In the genomic region with DNA sequence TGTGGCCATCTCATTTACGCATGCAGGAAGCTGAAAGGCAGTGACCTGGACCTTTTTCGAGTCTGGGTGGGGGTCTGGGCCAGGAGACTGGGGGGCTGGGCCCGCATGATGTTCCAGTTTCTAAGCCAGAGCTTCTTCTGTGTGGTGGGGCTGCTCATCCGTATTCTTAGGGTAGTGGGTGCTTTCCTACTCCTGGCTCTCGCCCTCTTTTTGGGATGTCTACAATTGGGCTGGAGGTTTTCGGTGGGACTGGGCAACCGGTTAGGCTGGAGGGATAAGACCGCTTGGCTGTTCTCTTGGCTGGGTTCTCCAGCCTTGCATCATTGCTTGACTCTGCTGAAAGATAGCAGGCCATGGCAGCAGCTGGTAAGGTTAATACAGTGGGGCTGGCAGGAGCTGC, we compare ENCODE assay signal across 10 mouse cellular contexts. TPM values are rescaled to one million over a fixed set of nuclear protein-coding genes. Genes with fewer than 3 reads are reported as not detected.
DNase-seq lines count a peak whose midpoint lies in the region; ATAC-seq and TF ChIP-seq lines count a peak whose summit lies in the region.
"Had no signal": no experiment of that assay in that cellular context is flagged by ENCODE, and none has a peak within 500 bp of the region (broad histone marks: within the 10 kb centered on the region; RNA-seq: fewer than 3 reads in every experiment).

No protein-coding gene starts in this region.

- H3K4me3 ChIP-seq in gastrocnemius, adult 2 months, result peak overlapping the region; percentile 92
- peak overlapping the region; percentile 71 to 89 (median 72) for H3K4me3 ChIP-seq in CH12.LX (replicated peaks in 1 of 3; ENCODE audit: low read depth in 2 of 3, low read length in 2 of 3, poor library complexity in 1 of 3)
- H3K4me3 ChIP-seq in heart, postnatal 0 days (ENCODE audit: low read depth, low read length), result peak overlapping the region; percentile 73
- H3K4me3 ChIP-seq in liver, postnatal 0 days (ENCODE audit: low read depth, low read length), result peak overlapping the region; percentile 95

- WGBS in heart, postnatal 0 days, result 78% methylated on average over 8 of the region's 8 CpGs
- WGBS in liver, postnatal 0 days (ENCODE audit: insufficient replicate concordance), result 84% methylated on average over 8 of the region's 8 CpGs

- H3K4me2 ChIP-seq in CH12.LX (ENCODE audit: insufficient read depth, low read depth, poor library complexity, severe bottlenecking), result peak overlapping the region; percentile 88
- H3K4me2 ChIP-seq in heart, postnatal 0 days (ENCODE audit: low read depth, low read length), result peak overlapping the region; percentile 80
- H3K4me2 ChIP-seq in liver, postnatal 0 days (ENCODE audit: low read depth, low read length), result peak overlapping the region; percentile 100

- no peaks in the 10 kb centered on the region for H3K27me3 ChIP-seq in CH12.LX (replicated peaks)
- no peaks in the 10 kb centered on the region for H3K27me3 ChIP-seq in heart, postnatal 0 days (ENCODE audit: control insufficient read depth, insufficient read depth, low read length)
- no peaks in the 10 kb centered on the region for H3K27me3 ChIP-seq in liver, postnatal 0 days (ENCODE audit: insufficient read depth, low read length)

- no peak for DNase-seq in gastrocnemius, adult 2 months
- DNase-seq in gastrocnemius, postnatal 14 days, result no peak
- no peak for DNase-seq in CH12.LX (ENCODE audit: extremely low read depth)
- no peak for DNase-seq in heart, postnatal 0 days (ENCODE audit: low spot score)
- no peak for DNase-seq in liver, postnatal 0 days
- no peak for DNase-seq in spleen, postnatal 4 days (ENCODE audit: low spot score in 2 of 2)
- no peak for DNase-seq in ovary, adult 18-20 months (ENCODE audit: low spot score)
- DNase-seq in cerebellum, postnatal 10 days, result no peak
- DNase-seq: kidney, adult 8-10 months; right cerebral cortex, postnatal 25 days had no signal

- ATAC-seq in heart, postnatal 0 days (ENCODE audit: insufficient read depth, low read depth), result no peak
- ATAC-seq in liver, postnatal 0 days, result no peak

- no peak for TF ChIP-seq POLR2A in CH12.LX (IDR thresholded peaks at IDR 0.05; ENCODE audit: low read depth, low read length)

- TF ChIP-seq RAD21 in CH12.LX (IDR thresholded peaks at IDR 0.05; ENCODE audit: low read depth, low read length), result no peak

- peak overlapping the region; percentile 94; the same call in 1 of the 2 replicates for H3K27ac ChIP-seq in gastrocnemius, adult 2 months
- no peak overlapping the region; the same call in 1 of the 2 replicates for H3K27ac ChIP-seq in CH12.LX (ENCODE audit: insufficient read depth, low read depth)
- H3K27ac ChIP-seq in heart, postnatal 0 days (ENCODE audit: low read depth), result no peak overlapping the region
- H3K27ac ChIP-seq in liver, postnatal 0 days (ENCODE audit: low read depth), result no peak overlapping the region

- no peak for TF ChIP-seq CTCF in gastrocnemius, adult 2 months (IDR thresholded peaks at IDR 0.05)
- TF ChIP-seq CTCF in CH12.LX (conservative IDR thresholded peaks at IDR 0.05 in 1 of 2, IDR thresholded peaks at IDR 0.05 in 1 of 2; ENCODE audit: low read depth in 2 of 2, low read length in 2 of 2), result no peak
- no peak for TF ChIP-seq CTCF in heart, postnatal 0 days (IDR thresholded peaks at IDR 0.05; ENCODE audit: low read depth)
- TF ChIP-seq CTCF in liver, postnatal 0 days (IDR thresholded peaks at IDR 0.05; ENCODE audit: low read depth), result no peak

- peak overlapping the region; percentile 64 for H3K9ac ChIP-seq in CH12.LX (ENCODE audit: insufficient read depth, low read depth)
- peak overlapping the region; percentile 66; the same call in 1 of the 2 replicates for H3K9ac ChIP-seq in heart, postnatal 0 days (replicated peaks; ENCODE audit: low read depth, low read length)
- H3K9ac ChIP-seq in liver, postnatal 0 days (replicated peaks), result no peak overlapping the region; the same call in 1 of the 2 replicates

- intact Hi-C loops in gastrocnemius, adult 2 months (cut with DNase I), result loop anchor here (10.0 kb wide), 1 partner anchor 182 kb away; a partner anchor contains a TSS
- intact Hi-C loops in gastrocnemius, postnatal 14 days (cut with DNase I; ENCODE audit: low total_unique reads), result loop anchor here (10.0 kb wide), 1 partner anchor 62 kb away; a partner anchor contains a TSS

- no peaks in the 10 kb centered on the region for H3K9me3 ChIP-seq in CH12.LX (replicated peaks; ENCODE audit: low read length)
- no peaks in the 10 kb centered on the region for H3K9me3 ChIP-seq in heart, postnatal 0 days (replicated peaks; ENCODE audit: control insufficient read depth, low read length)
- no peaks in the 10 kb centered on the region for H3K9me3 ChIP-seq in liver, postnatal 0 days (ENCODE audit: low read length)

- peaks cover 12 to 26% of the 10 kb centered on the region in 2 experiments for H3K36me3 ChIP-seq in CH12.LX (replicated peaks in 1 of 2; ENCODE audit: control insufficient read depth in 1 of 2, insufficient read depth in 1 of 2, low read length in 1 of 2)
- H3K36me3 ChIP-seq in heart, postnatal 0 days (replicated peaks; ENCODE audit: control insufficient read depth, insufficient read depth, low read length), result peaks cover 11% of the 10 kb centered on the region
- peaks cover 11% of the 10 kb centered on the region for H3K36me3 ChIP-seq in liver, postnatal 0 days (replicated peaks; ENCODE audit: insufficient read depth, low read length)

- in situ Hi-C loops in CH12.LX (cut with MboI; ENCODE audit: low pct_ligation_motif_present, low pct_unique_long_range_greater_than_20kb, low sequenced_read_pairs), result no loop called here

- H3K4me1 ChIP-seq in CH12.LX (ENCODE audit: control insufficient read depth in 1 of 2, insufficient read depth in 2 of 2), result peaks cover 13 to 35% of the 10 kb centered on the region in 2 experiments
- peaks cover 39% of the 10 kb centered on the region for H3K4me1 ChIP-seq in heart, postnatal 0 days (ENCODE audit: control insufficient read depth, insufficient read depth)
- peaks cover 31% of the 10 kb centered on the region for H3K4me1 ChIP-seq in liver, postnatal 0 days (ENCODE audit: insufficient read depth)

- peaks cover 36% of the 10 kb centered on the region for H3K79me2 ChIP-seq in CH12.LX (replicated peaks; ENCODE audit: control insufficient read depth, extremely low read depth, insufficient read depth, poor library complexity, severe bottlenecking)

- dilution Hi-C loops in CH12.LX (cut with MboI; ENCODE audit: extremely low pct_ligation_motif_present, extremely low pct_unique_long_range_greater_than_20kb, low sequenced_read_pairs), result no loop called here

- TF ChIP-seq EP300 in CH12.LX (IDR thresholded peaks at IDR 0.05; ENCODE audit: low read length), result no peak
- TF ChIP-seq EP300 in heart, postnatal 0 days (IDR thresholded peaks at IDR 0.05; ENCODE audit: low read depth), result no peak
- no peak for TF ChIP-seq EP300 in liver, postnatal 0 days (IDR thresholded peaks at IDR 0.05; ENCODE audit: low read depth)

TF ChIP-seq in CH12.LX, 34 proteins besides CTCF, POLR2A, EP300 and RAD21 (continues in another document):
- TF ChIP-seq ZNF384 (IDR thresholded peaks at IDR 0.05; ENCODE audit: low read depth, low read length) (no peak), PAX5 (IDR thresholded peaks at IDR 0.05; ENCODE audit: low read length) (no peak)

RNA-seq across cellular contexts. Expression of a gene that starts 2.8 kb away (rescaled TPM):
- 1 to 10 TPM; 2.2 to 3.6 TPM for total RNA-seq in gastrocnemius, adult 2 months (2021)
- 1 to 10 TPM; 6.4 to 7.4 TPM for total RNA-seq in gastrocnemius, postnatal 14 days (2021)
- total RNA-seq in CH12.LX (2012; rRNA removed) (1.2 and 2.0 TPM in 2 replicates), CH12.LX (2014; rRNA removed) (2.0 and 2.6 TPM in 2 replicates)
- polyA plus RNA-seq in CH12.LX (2012; ENCODE audit: insufficient read length, low read depth), result 4.5 and 4.7 TPM in 2 replicates
- total RNA-seq in heart, postnatal 0 days (2014; rRNA removed; ENCODE audit: low replicate concordance), result 17.9 and 24.4 TPM in 2 replicates
- polyA plus RNA-seq in heart, postnatal 0 days (2015; fragmentation: Nextera tagmentation; extraction: Ambion mirVana), result 11.1 and 11.6 TPM in 2 replicates
- 2.3 and 2.5 TPM in 2 replicates for polyA plus RNA-seq in liver, postnatal 0 days (2015; fragmentation: Nextera tagmentation; extraction: Ambion mirVana)

RNA-seq across cellular contexts. Expression of a gene that starts 3.2 kb away (rescaled TPM):
- 10 to 100 TPM; 20.1 to 26.2 TPM for total RNA-seq in gastrocnemius, adult 2 months (2021)
- 10 to 100 TPM; 23.3 to 24.5 TPM for total RNA-seq in gastrocnemius, postnatal 14 days (2021)
- total RNA-seq in CH12.LX (2012; rRNA removed) (33.4 and 33.7 TPM in 2 replicates), CH12.LX (2014; rRNA removed) (24.8 and 25.3 TPM in 2 replicates)
- polyA plus RNA-seq in CH12.LX (2012; ENCODE audit: insufficient read length, low read depth), result 32.6 and 32.8 TPM in 2 replicates
- total RNA-seq in heart, postnatal 0 days (2014; rRNA removed; ENCODE audit: low replicate concordance), result 28.6 and 29.7 TPM in 2 replicates
- polyA plus RNA-seq in heart, postnatal 0 days (2015; fragmentation: Nextera tagmentation; extraction: Ambion mirVana), result 27.6 and 29.8 TPM in 2 replicates
- 12.9 and 15.0 TPM in 2 replicates for polyA plus RNA-seq in liver, postnatal 0 days (2015; fragmentation: Nextera tagmentation; extraction: Ambion mirVana)

RNA-seq across cellular contexts. Expression of a gene that starts 10.1 kb away (rescaled TPM):
- total RNA-seq in gastrocnemius, adult 2 months (2021), result 10 to 100 TPM; 30.5 to 33.8 TPM
- 10 to 100 TPM; 33.3 to 36.3 TPM for total RNA-seq in gastrocnemius, postnatal 14 days (2021)
- total RNA-seq in CH12.LX (2012; rRNA removed) (75.4 and 94.6 TPM in 2 replicates), CH12.LX (2014; rRNA removed) (170 and 198 TPM in 2 replicates)
- polyA plus RNA-seq in CH12.LX (2012; ENCODE audit: insufficient read length, low read depth), result 201 and 283 TPM in 2 replicates
- 19.4 and 20.0 TPM in 2 replicates for total RNA-seq in heart, postnatal 0 days (2014; rRNA removed; ENCODE audit: low replicate concordance)
- 135 and 141 TPM in 2 replicates for polyA plus RNA-seq in heart, postnatal 0 days (2015; fragmentation: Nextera tagmentation; extraction: Ambion mirVana)
- 72.0 and 75.4 TPM in 2 replicates for polyA plus RNA-seq in liver, postnatal 0 days (2015; fragmentation: Nextera tagmentation; extraction: Ambion mirVana)

RNA-seq across cellular contexts. Expression of a gene that starts 14.4 kb away (rescaled TPM):
- 1 to 10 TPM; 3.5 to 4.5 TPM for total RNA-seq in gastrocnemius, adult 2 months (2021)
- total RNA-seq in gastrocnemius, postnatal 14 days (2021), result 1 to 10 TPM; 5.8 to 6.3 TPM
- total RNA-seq in CH12.LX (2012; rRNA removed), result 56.1 and 73.7 TPM in 2 replicates
- 116 and 123 TPM in 2 replicates for total RNA-seq in CH12.LX (2014; rRNA removed)
- polyA plus RNA-seq in CH12.LX (2012; ENCODE audit: insufficient read length, low read depth), result 52.1 and 65.8 TPM in 2 replicates
- 27.6 and 32.1 TPM in 2 replicates for total RNA-seq in heart, postnatal 0 days (2014; rRNA removed; ENCODE audit: low replicate concordance)
- 20.2 and 26.7 TPM in 2 replicates for polyA plus RNA-seq in heart, postnatal 0 days (2015; fragmentation: Nextera tagmentation; extraction: Ambion mirVana)
- polyA plus RNA-seq in liver, postnatal 0 days (2015; fragmentation: Nextera tagmentation; extraction: Ambion mirVana), result 75.8 and 80.6 TPM in 2 replicates

RNA-seq across cellular contexts. Expression of a gene that starts 16.3 kb away (rescaled TPM):
- 1 to 10 TPM; 1.0 to 1.5 TPM for total RNA-seq in gastrocnemius, adult 2 months (2021)
- 1 to 10 TPM; 3.2 TPM for total RNA-seq in gastrocnemius, postnatal 14 days (2021)
- total RNA-seq in CH12.LX (2012; rRNA removed), result 0.76 and 1.3 TPM in 2 replicates
- total RNA-seq in CH12.LX (2014; rRNA removed), result 0.39 and 0.50 TPM in 2 replicates
- 0.57 and 0.72 TPM in 2 replicates for polyA plus RNA-seq in CH12.LX (2012; ENCODE audit: insufficient read length, low read depth)
- 5.1 and 9.0 TPM in 2 replicates for total RNA-seq in heart, postnatal 0 days (2014; rRNA removed; ENCODE audit: low replicate concordance)
- polyA plus RNA-seq in heart, postnatal 0 days (2015; fragmentation: Nextera tagmentation; extraction: Ambion mirVana), result 1.00 and 1.5 TPM in 2 replicates
- 11.3 and 13.5 TPM in 2 replicates for polyA plus RNA-seq in liver, postnatal 0 days (2015; fragmentation: Nextera tagmentation; extraction: Ambion mirVana)
